Mouse (Mus musculus) E14TG2a.4 (cell line): Measurements from ENCODE around the gene A530016L24Rik.

Source experiments
- CTCF ChIP-seq: conservative IDR thresholded peaks from 2 replicates; pipeline ENCODE4 v1.5.1; 2014; ENCODE audit warnings: low read length
- NANOG ChIP-seq: IDR thresholded peaks from 2 replicates; pipeline ENCODE4 v1.6.1; 2014; ENCODE audit warnings: borderline replicate concordance, low read length, mixed read lengths
- POU5F1 ChIP-seq: IDR thresholded peaks from 2 replicates; pipeline ENCODE4 v1.6.1; 2014; ENCODE audit warnings: low read length, borderline replicate concordance

GRCm38 (mm10) chr12:112465928-112466327 is 23.3 kb upstream of the A530016L24Rik start:
- TF ChIP-seq CTCF (no peak), POU5F1 (no peak), NANOG (no peak)
